Mouse (Mus musculus): ENCODE data around the gene Gli2. TPM values are rescaled to one million over a fixed set of nuclear protein-coding genes. Genes with fewer than 3 reads are reported as not detected.

Gli2 gene
- total and polyA plus RNA-seq, 2 experiments from 2014 or later = 3.0 to 13.9 TPM

- no peaks in the 10 kb centered on the region for H3K36me3 ChIP-seq (ENCODE audit: insufficient read depth, low read length)
- no peak for DNase-seq (ENCODE audit: low spot score)
- H3K27me3 ChIP-seq (ENCODE audit: insufficient read depth, low read length) = no peaks in the 10 kb centered on the region
- no peak overlapping the region for H3K27ac ChIP-seq
- ATAC-seq = no peak
- H3K4me2 ChIP-seq (ENCODE audit: low read depth, low read length) = no peak overlapping the region
- no peak overlapping the region for H3K9ac ChIP-seq (replicated peaks; ENCODE audit: low read length)
- 84% methylated on average over 6 of the region's 6 CpGs for WGBS
- H3K9me3 ChIP-seq (ENCODE audit: low read length) = no peaks in the 10 kb centered on the region
- no peak overlapping the region for H3K4me3 ChIP-seq (ENCODE audit: low read length)
- H3K4me1 ChIP-seq (ENCODE audit: insufficient read depth, low read length) = peaks cover 8% of the 10 kb centered on the region; the same call in 1 of the 2 replicates
- TF ChIP-seq CTCF (IDR thresholded peaks at IDR 0.05; ENCODE audit: low read depth) = no peak
These were observed 22.2 kb downstream of the Gli2 start for GRCm38 (mm10) chr1:119031185-119031584.

- Histone ChIP-seq H3K4me3 (ENCODE audit: low read length) (no peak overlapping the region), H3K4me1 (ENCODE audit: insufficient read depth, low read length) (peaks cover 9% of the 10 kb centered on the region; the same call in 1 of the 2 replicates), H3K9ac (replicated peaks; ENCODE audit: low read length) (no peak overlapping the region), H3K4me2 (ENCODE audit: low read depth, low read length) (no peak overlapping the region), H3K27ac (no peak overlapping the region), H3K27me3 (ENCODE audit: insufficient read depth, low read length) (no peaks in the 10 kb centered on the region), H3K36me3 (ENCODE audit: insufficient read depth, low read length) (no peaks in the 10 kb centered on the region), H3K9me3 (ENCODE audit: low read length) (no peaks in the 10 kb centered on the region)
- no peak for TF ChIP-seq CTCF (IDR thresholded peaks at IDR 0.05; ENCODE audit: low read depth)
- DNase-seq (ENCODE audit: low spot score) (peak; percentile 24), ATAC-seq (peak; percentile 36)
- 52% methylated on average over 8 of the region's 8 CpGs for WGBS
These were observed 27.6 kb downstream of the Gli2 start for GRCm38 (mm10) chr1:119025647-119026358.

GRCm38 (mm10) chr1:119022311-119022710 is 31.1 kb downstream of the Gli2 start:
- no peak for TF ChIP-seq CTCF (IDR thresholded peaks at IDR 0.05; ENCODE audit: low read depth)

GRCm38 (mm10) chr1:119020092-119020491 is 33.3 kb downstream of the Gli2 start:
- Histone ChIP-seq H3K4me1 (ENCODE audit: insufficient read depth, low read length) (peaks cover 9% of the 10 kb centered on the region; the same call in 1 of the 2 replicates), H3K9ac (replicated peaks; ENCODE audit: low read length) (no peak overlapping the region), H3K4me3 (ENCODE audit: low read length) (no peak overlapping the region), H3K9me3 (ENCODE audit: low read length) (no peaks in the 10 kb centered on the region), H3K27ac (no peak overlapping the region), H3K4me2 (ENCODE audit: low read depth, low read length) (no peak overlapping the region), H3K27me3 (ENCODE audit: insufficient read depth, low read length) (no peaks in the 10 kb centered on the region), H3K36me3 (ENCODE audit: insufficient read depth, low read length) (no peaks in the 10 kb centered on the region)
- DNase-seq (ENCODE audit: low spot score) = peak; percentile 72
- TF ChIP-seq CTCF (IDR thresholded peaks at IDR 0.05; ENCODE audit: low read depth) = no peak
- 61% methylated on average over 2 of the region's 2 CpGs for WGBS
- ATAC-seq = peak; percentile 46

More at GRCm38 (mm10) chr1:119022311-119022710, 31.1 kb downstream of the Gli2 start:
- H3K9ac ChIP-seq (replicated peaks; ENCODE audit: low read length) = no peak overlapping the region
- no peaks in the 10 kb centered on the region for H3K27me3 ChIP-seq (ENCODE audit: insufficient read depth, low read length)
- H3K9me3 ChIP-seq (ENCODE audit: low read length) = no peaks in the 10 kb centered on the region
- WGBS = 65% methylated on average over 1 of the region's 1 CpGs
- DNase-seq (ENCODE audit: low spot score) (no peak), ATAC-seq (no peak)
- no peak overlapping the region for H3K4me3 ChIP-seq (ENCODE audit: low read length)
- no peak overlapping the region for H3K27ac ChIP-seq
- H3K36me3 ChIP-seq (ENCODE audit: insufficient read depth, low read length) = no peaks in the 10 kb centered on the region
- H3K4me1 ChIP-seq (ENCODE audit: insufficient read depth, low read length) = peaks cover 9% of the 10 kb centered on the region; the same call in 1 of the 2 replicates
- H3K4me2 ChIP-seq (ENCODE audit: low read depth, low read length) = no peak overlapping the region

- H3K27ac ChIP-seq = no peak overlapping the region
- H3K27me3 ChIP-seq (ENCODE audit: insufficient read depth, low read length) = no peaks in the 10 kb centered on the region
- peaks cover 9% of the 10 kb centered on the region; the same call in 1 of the 2 replicates for H3K4me1 ChIP-seq (ENCODE audit: insufficient read depth, low read length)
- no peak overlapping the region for H3K4me2 ChIP-seq (ENCODE audit: low read depth, low read length)
- no peak overlapping the region for H3K9ac ChIP-seq (replicated peaks; ENCODE audit: low read length)
- ATAC-seq = no peak
- no peak for TF ChIP-seq CTCF (IDR thresholded peaks at IDR 0.05; ENCODE audit: low read depth)
- no peaks in the 10 kb centered on the region for H3K9me3 ChIP-seq (ENCODE audit: low read length)
- no peak for DNase-seq (ENCODE audit: low spot score)
- H3K36me3 ChIP-seq (ENCODE audit: insufficient read depth, low read length) = no peaks in the 10 kb centered on the region
- no peak overlapping the region for H3K4me3 ChIP-seq (ENCODE audit: low read length)
These were observed 34.4 kb downstream of the Gli2 start for GRCm38 (mm10) chr1:119019056-119019455.

- ATAC-seq (no peak), DNase-seq (ENCODE audit: low spot score) (no peak)
- Histone ChIP-seq H3K27me3 (ENCODE audit: insufficient read depth, low read length) (no peaks in the 10 kb centered on the region), H3K9me3 (ENCODE audit: low read length) (no peaks in the 10 kb centered on the region), H3K9ac (replicated peaks; ENCODE audit: low read length) (no peak overlapping the region), H3K36me3 (ENCODE audit: insufficient read depth, low read length) (no peaks in the 10 kb centered on the region), H3K4me2 (ENCODE audit: low read depth, low read length) (no peak overlapping the region), H3K27ac (no peak overlapping the region), H3K4me3 (ENCODE audit: low read length) (no peak overlapping the region), H3K4me1 (ENCODE audit: insufficient read depth, low read length) (0 out of 2 replicates have a peak, but pooled peaks cover 4% of the 10 kb centered on the region)
- no peak for TF ChIP-seq CTCF (IDR thresholded peaks at IDR 0.05; ENCODE audit: low read depth)
- WGBS = 43% methylated on average over 3 of the region's 3 CpGs
These were observed 36.6 kb downstream of the Gli2 start for GRCm38 (mm10) chr1:119016866-119017265.

- no peak overlapping the region for H3K4me3 ChIP-seq (ENCODE audit: low read length)
- no peaks in the 10 kb centered on the region for H3K27me3 ChIP-seq (ENCODE audit: insufficient read depth, low read length)
- DNase-seq (ENCODE audit: low spot score) = peak; percentile 23
- no peaks in the 10 kb centered on the region for H3K9me3 ChIP-seq (ENCODE audit: low read length)
- 67% methylated on average over 6 of the region's 6 CpGs for WGBS
- no peak for TF ChIP-seq CTCF (IDR thresholded peaks at IDR 0.05; ENCODE audit: low read depth)
- ATAC-seq = peak; percentile 38; the same call in 1 of the 2 replicates
- H3K36me3 ChIP-seq (ENCODE audit: insufficient read depth, low read length) = no peaks in the 10 kb centered on the region
- 0 out of 2 replicates have a peak, but pooled peaks cover 4% of the 10 kb centered on the region for H3K4me1 ChIP-seq (ENCODE audit: insufficient read depth, low read length)
- no peak overlapping the region for H3K27ac ChIP-seq
- no peak overlapping the region for H3K4me2 ChIP-seq (ENCODE audit: low read depth, low read length)
- no peak overlapping the region for H3K9ac ChIP-seq (replicated peaks; ENCODE audit: low read length)
These were observed 38.3 kb downstream of the Gli2 start for GRCm38 (mm10) chr1:119015108-119015507.
